Mouse (Mus musculus) lung, embryonic 16.5 days (tissue): Measurements from ENCODE around the gene Defb20. TPM values are rescaled to one million over a fixed set of nuclear protein-coding genes. Genes with fewer than 3 reads are reported as not detected.
A peak's percentile ranks its signal among the peaks of the same experiment; 100 is the strongest.
"Not testable (repeated sequence)": the region's sequence is repeated elsewhere in the genome, so short reads cannot be mapped to it uniquely, and the experiment has no call there.

Experiments used
- ATAC-seq: fragments of 200-750 bp; cut with Nextera tagmentation; 2 replicates; pipeline ENCODE4 v1.8.0; 2017; ENCODE audit warnings: low read depth, mild to moderate bottlenecking, moderate library complexity
- H3K27ac ChIP-seq: fragments of 300-500 bp; sonication (generic); 2 replicates; pipeline ENCODE4 v1.5.1; 2014; ENCODE audit warnings: mild to moderate bottlenecking, control low read depth, low read length
- H3K27me3 ChIP-seq: fragments of 300-500 bp; sonication (generic); 2 replicates; pipeline ENCODE4 v1.6.1; 2014; ENCODE audit warnings: low read depth, low read length, mixed read lengths; ENCODE audit not compliant: control insufficient read depth, insufficient read depth
- H3K36me3 ChIP-seq: fragments of 300-500 bp; sonication (generic); 2 replicates; pipeline ENCODE4 v1.6.1; 2014; ENCODE audit warnings: low read length; ENCODE audit not compliant: control insufficient read depth, insufficient read depth
- H3K4me1 ChIP-seq: fragments of 300-500 bp; sonication (generic); replicated peaks from 2 replicates; pipeline ENCODE4 v1.6.1; 2014; ENCODE audit warnings: low read length, mixed read lengths; ENCODE audit not compliant: control insufficient read depth, insufficient read depth
- H3K4me2 ChIP-seq: fragments of 300-500 bp; sonication (generic); 2 replicates; pipeline ENCODE4 v1.6.1; 2014; ENCODE audit warnings: low read depth, low read length, control low read depth
- H3K4me3 ChIP-seq: fragments of 300-500 bp; sonication (generic); 2 replicates; pipeline ENCODE4 v1.5.1; 2014; ENCODE audit warnings: mild to moderate bottlenecking, low read length, control low read depth
- H3K9ac ChIP-seq: fragments of 300-500 bp; sonication (generic); 2 replicates; pipeline ENCODE4 v1.6.1; 2014; ENCODE audit warnings: low read length, control low read depth
- H3K9me3 ChIP-seq: fragments of 300-500 bp; sonication (generic); 2 replicates; pipeline ENCODE4 v1.6.1; 2016; ENCODE audit warnings: low read length; ENCODE audit not compliant: control insufficient read depth
- WGBS: fragments of 180-500 bp; shearing (Covaris S2); extraction: QIAGEN DNeasy Blood & Tissue Kit; methylation state at CpG from one replicate; pipeline ENCODE4 v1.1.7; 2014; 5-methylcytosine and 5-hydroxymethylcytosine counted together
- polyA plus RNA-seq: library from polyadenylated mRNA; unstranded; fragments of >200 nt; fragmentation: Nextera tagmentation; extraction: Ambion mirVana; gene quantifications from 2 replicates; pipeline ENCODE4 v1.2.1, GENCODE M21; 2015

Gene Defb20
- polyA plus RNA-seq: not detected in 2 replicates

GRCm38 (mm10) chr2:152476763-152477162 is at the start of gene Defb20:
Gene Defb20 (plus strand): TSS chr2:152477063.
- H3K4me3 ChIP-seq: no peak within 1 kb of the TSS
- no peaks in the 10 kb centered on the region for H3K27me3 ChIP-seq
- no peaks in the 10 kb centered on the region for H3K36me3 ChIP-seq
- no peak for ATAC-seq
- H3K4me1 ChIP-seq: no peaks in the 10 kb centered on the region
- no peak within 1 kb of the TSS for H3K27ac ChIP-seq
- WGBS: 46% methylated on average over 2 of the region's 2 CpGs
- no peak within 1 kb of the TSS for H3K9ac ChIP-seq
- H3K9me3 ChIP-seq: no peaks in the 10 kb centered on the region
- H3K4me2 ChIP-seq: no peak within 1 kb of the TSS

DNA sequence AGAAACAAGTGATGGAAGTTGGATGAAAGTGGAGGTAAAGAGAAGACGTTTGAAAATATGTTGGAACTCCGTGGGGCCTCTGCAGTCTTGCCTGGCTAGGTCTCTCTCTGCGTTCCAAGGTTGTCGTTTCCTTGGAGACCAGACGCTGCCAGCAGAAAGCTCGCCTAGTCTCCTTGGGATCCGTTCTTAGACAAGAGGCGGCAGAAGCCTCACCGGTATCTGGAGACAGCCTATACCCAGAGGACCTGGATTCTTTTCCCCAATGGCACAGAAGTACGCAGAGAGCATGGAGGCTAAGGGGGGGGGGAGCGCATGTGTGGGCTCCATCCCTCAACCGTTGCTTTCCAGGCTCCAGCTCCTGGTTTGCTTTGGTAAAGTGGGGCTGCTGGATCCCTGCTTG is 49.4 kb upstream of the Defb20 start:
- Histone ChIP-seq H3K27ac (no peak overlapping the region), H3K9me3 (no peaks in the 10 kb centered on the region), H3K27me3 (no peaks in the 10 kb centered on the region), H3K4me2 (peak overlapping the region; percentile 34), H3K4me3 (no peak overlapping the region; the same call in 1 of the 2 replicates), H3K4me1 (peaks cover 8% of the 10 kb centered on the region), H3K9ac (no peak overlapping the region), H3K36me3 (no peaks in the 10 kb centered on the region)
- WGBS: 4% methylated on average over 12 of the region's 12 CpGs
- peak; percentile 43; the same call in 1 of the 2 replicates for ATAC-seq

- H3K4me2 ChIP-seq, H3K4me3 ChIP-seq, H3K27ac ChIP-seq, H3K27me3 ChIP-seq, H3K4me1 ChIP-seq, H3K9ac ChIP-seq, ATAC-seq, H3K9me3 ChIP-seq, H3K36me3 ChIP-seq: not testable (repeated sequence)
- 71% methylated on average over 2 of the region's 2 CpGs for WGBS
These were observed 48.4 kb upstream of the Defb20 start for GRCm38 (mm10) chr2:152428481-152428880.

GRCm38 (mm10) chr2:152436405-152436901 is 40.4 kb upstream of the Defb20 start:
- H3K36me3 ChIP-seq: no peaks in the 10 kb centered on the region
- no peak overlapping the region for H3K27ac ChIP-seq
- WGBS: 79% methylated on average over 7 of the region's 7 CpGs
- H3K4me1 ChIP-seq: peaks cover 2% of the 10 kb centered on the region; the same call in 1 of the 2 replicates
- ATAC-seq: no peak
- H3K4me3 ChIP-seq: no peak overlapping the region
- H3K4me2 ChIP-seq: no peak overlapping the region
- H3K27me3 ChIP-seq: no peaks in the 10 kb centered on the region
- no peaks in the 10 kb centered on the region for H3K9me3 ChIP-seq
- H3K9ac ChIP-seq: no peak overlapping the region

GRCm38 (mm10) chr2:152436983-152437860 is 39.6 kb upstream of the Defb20 start:
- no peaks in the 10 kb centered on the region for H3K27me3 ChIP-seq
- peak; percentile 89 for ATAC-seq
- H3K27ac ChIP-seq: no peak overlapping the region
- peak overlapping the region; percentile 77 for H3K4me2 ChIP-seq
- peak overlapping the region; percentile 43 for H3K4me3 ChIP-seq
- H3K4me1 ChIP-seq: peaks cover 2% of the 10 kb centered on the region; the same call in 1 of the 2 replicates
- H3K9ac ChIP-seq: peak overlapping the region; percentile 72
- no peaks in the 10 kb centered on the region for H3K36me3 ChIP-seq
- 3% methylated on average over 23 of the region's 23 CpGs for WGBS
- no peaks in the 10 kb centered on the region for H3K9me3 ChIP-seq

DNA sequence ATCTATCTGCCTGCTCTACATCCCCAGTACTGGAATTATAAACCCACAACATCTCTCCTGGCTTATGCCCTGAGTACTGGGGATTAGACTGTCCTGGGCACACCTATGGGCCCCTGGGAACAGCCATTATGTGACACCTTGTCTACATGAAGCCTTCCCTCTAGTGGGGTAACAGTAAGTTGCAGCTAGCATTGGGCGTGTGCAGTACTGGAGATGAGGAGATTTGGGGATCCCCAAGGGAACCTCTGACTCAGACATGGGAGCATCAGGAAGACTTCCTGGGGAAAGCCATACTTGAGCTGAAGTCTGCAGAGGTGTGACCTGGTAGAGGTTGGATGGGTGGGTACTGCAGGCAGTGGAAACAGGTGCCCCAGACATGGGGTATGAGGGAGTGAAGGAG is 37.9 kb upstream of the Defb20 start:
- H3K4me1 ChIP-seq: peaks cover 2% of the 10 kb centered on the region; the same call in 1 of the 2 replicates
- peak; percentile 42; the same call in 1 of the 2 replicates for ATAC-seq
- H3K4me2 ChIP-seq: no peak overlapping the region
- H3K36me3 ChIP-seq: no peaks in the 10 kb centered on the region
- H3K9me3 ChIP-seq: no peaks in the 10 kb centered on the region
- H3K27me3 ChIP-seq: no peaks in the 10 kb centered on the region
- WGBS: 46% methylated on average over 1 of the region's 1 CpGs
- no peak overlapping the region for H3K9ac ChIP-seq
- H3K4me3 ChIP-seq: no peak overlapping the region
- H3K27ac ChIP-seq: no peak overlapping the region

DNA sequence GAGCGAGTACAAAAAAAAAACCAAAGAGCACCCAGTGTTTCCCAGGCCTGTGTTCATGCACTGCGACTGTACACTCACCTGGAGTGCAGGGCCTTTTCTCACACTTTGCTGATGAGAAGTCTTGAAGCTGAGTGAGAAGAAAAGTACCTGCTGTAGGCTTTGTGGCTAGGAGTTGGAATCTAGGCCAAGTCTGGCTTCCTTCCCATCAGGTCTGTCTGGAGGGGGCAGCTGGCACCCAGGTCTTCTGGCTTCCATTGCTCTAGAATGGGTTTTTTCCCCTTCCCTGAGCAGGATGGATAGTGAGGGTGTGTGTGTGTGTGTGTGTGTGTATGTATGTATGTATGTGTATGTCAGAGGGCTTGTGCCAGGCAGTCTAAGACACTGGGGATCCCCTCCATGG is 37.0 kb upstream of the Defb20 start:
- H3K9ac ChIP-seq: no peak overlapping the region
- H3K36me3 ChIP-seq: no peaks in the 10 kb centered on the region
- H3K27ac ChIP-seq: peak overlapping the region; percentile 15; the same call in 1 of the 2 replicates
- H3K4me3 ChIP-seq: no peak overlapping the region
- H3K9me3 ChIP-seq: no peaks in the 10 kb centered on the region
- no peak overlapping the region for H3K4me2 ChIP-seq
- 47% methylated on average over 2 of the region's 2 CpGs for WGBS
- H3K27me3 ChIP-seq: no peaks in the 10 kb centered on the region
- ATAC-seq: no peak
- peaks cover 2% of the 10 kb centered on the region; the same call in 1 of the 2 replicates for H3K4me1 ChIP-seq

DNA sequence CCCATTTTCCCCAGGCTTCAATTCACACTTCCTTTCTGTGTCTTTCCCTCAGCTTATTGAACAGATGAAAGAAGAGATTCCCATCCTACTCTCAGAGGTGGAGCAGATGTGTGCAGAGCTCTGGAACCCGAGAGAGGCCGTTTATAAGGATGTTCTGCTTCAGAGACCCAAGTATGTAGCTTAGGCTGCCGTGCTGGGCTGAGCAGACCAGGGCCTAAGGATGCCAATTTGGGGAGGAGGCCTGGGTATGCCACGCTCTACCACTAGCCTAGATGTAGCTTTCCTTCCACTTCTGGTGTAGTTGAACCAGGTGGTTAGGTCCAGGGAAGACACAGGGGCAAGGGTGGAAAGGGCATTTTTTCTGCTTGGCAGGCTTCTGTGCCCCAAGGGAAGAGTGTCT is 34.5 kb upstream of the Defb20 start:
- Histone ChIP-seq H3K4me1 (peaks cover under 1% of the 10 kb centered on the region; the same call in 1 of the 2 replicates), H3K36me3 (no peaks in the 10 kb centered on the region), H3K27ac (no peak overlapping the region), H3K9me3 (no peaks in the 10 kb centered on the region), H3K27me3 (no peaks in the 10 kb centered on the region), H3K4me2 (no peak overlapping the region), H3K9ac (no peak overlapping the region), H3K4me3 (no peak overlapping the region)
- WGBS: 65% methylated on average over 4 of the region's 4 CpGs
- no peak for ATAC-seq

DNA sequence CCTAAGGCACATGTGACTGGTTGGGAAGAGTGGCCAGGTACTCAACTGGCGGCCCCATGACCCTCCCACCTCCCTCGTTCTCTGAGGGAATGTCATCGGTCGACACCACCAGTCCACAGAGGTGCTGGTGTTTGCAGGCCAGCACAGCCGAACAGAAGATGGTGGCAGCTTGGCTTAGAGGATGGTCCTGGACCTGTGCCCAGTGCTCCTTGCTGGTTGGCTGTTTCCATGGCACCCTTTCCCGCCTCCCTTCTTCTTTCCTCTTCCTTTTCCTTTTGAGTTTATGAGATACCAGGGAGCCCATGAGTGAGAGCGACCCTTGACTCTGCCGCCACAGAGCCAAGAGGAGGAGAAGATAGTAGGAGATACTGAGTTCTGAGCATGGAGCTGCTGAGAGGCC is 33.6 kb upstream of the Defb20 start:
- H3K4me1 ChIP-seq: no peaks in the 10 kb centered on the region
- H3K9ac ChIP-seq: no peak overlapping the region
- H3K4me3 ChIP-seq: no peak overlapping the region
- WGBS: 74% methylated on average over 8 of the region's 8 CpGs
- H3K36me3 ChIP-seq: no peaks in the 10 kb centered on the region
- H3K27ac ChIP-seq: no peak overlapping the region
- ATAC-seq: no peak
- no peak overlapping the region for H3K4me2 ChIP-seq
- H3K9me3 ChIP-seq: no peaks in the 10 kb centered on the region
- no peaks in the 10 kb centered on the region for H3K27me3 ChIP-seq
